Mouse (Mus musculus) CH12F3 (cell line): ENCODE data around the gene Fuca1.
"Not testable (repeated sequence)": the region's sequence is repeated elsewhere in the genome, so short reads cannot be mapped to it uniquely, and the experiment has no call there.

ENCODE experiments used
- in situ Hi-C: fragments of 300-500 bp; cut with MboI; formaldehyde crosslinking; loops from 2 replicates; pipeline ENCODE4 v1.14.3; 2020; ENCODE audit warnings: low sequenced_read_pairs

The Fuca1 gene

GRCm38 (mm10) chr4:135921257-135922120 is 954 bp downstream of the Fuca1 start:
- in situ Hi-C loops: no loop called here

DNA sequence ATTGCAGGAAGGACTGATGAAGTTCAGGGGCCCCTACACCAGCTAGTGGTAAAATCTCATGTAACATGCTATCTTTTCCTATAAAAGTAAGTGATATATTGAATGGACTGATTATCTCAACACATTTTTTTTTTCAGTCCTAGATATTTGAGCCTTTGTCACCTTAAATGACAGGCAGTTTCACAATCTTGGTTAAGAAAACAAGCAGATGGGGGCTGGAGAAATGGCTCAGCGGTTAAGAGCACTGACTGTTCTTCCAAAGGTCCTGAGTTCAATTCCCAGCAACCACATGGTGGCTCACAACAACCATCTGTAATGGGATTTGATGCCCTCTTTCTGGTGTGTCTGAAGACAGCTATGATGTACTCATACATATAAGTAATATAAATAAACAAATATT is 1.7 kb downstream of the Fuca1 start:
- in situ Hi-C loops: no loop called here

DNA sequence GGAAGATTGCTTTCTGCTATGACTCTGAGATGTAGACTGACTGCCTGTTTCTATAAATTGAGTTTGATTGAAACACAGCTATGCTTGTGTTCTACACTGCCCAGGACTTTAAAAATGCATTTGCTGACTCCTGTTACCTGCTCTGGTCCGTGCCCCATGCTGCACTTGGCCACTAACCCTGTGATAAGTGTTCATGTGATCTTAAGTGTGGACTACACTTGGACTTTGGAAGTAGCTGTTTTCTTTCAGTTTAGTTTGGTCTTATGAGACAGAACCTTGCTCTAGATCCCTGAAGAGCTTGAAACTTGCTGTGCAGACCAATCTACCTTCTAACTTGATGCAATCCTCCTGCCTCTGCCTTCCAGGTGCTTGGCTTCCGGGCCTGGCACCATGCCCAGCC is 3.9 kb downstream of the Fuca1 start:
- in situ Hi-C loops: no loop called here

- in situ Hi-C loops: no loop called here
Observed at GRCm38 (mm10) chr4:135925341-135925740, 4.8 kb downstream of the Fuca1 start.

- in situ Hi-C loops: no loop called here
Observed at GRCm38 (mm10) chr4:135926195-135926808, 5.8 kb downstream of the Fuca1 start.

GRCm38 (mm10) chr4:135926861-135927260 is 6.3 kb downstream of the Fuca1 start:
- in situ Hi-C loops: no loop called here

- in situ Hi-C loops: no loop called here
Observed at GRCm38 (mm10) chr4:135928376-135928775, 7.8 kb downstream of the Fuca1 start.

GRCm38 (mm10) chr4:135929405-135929804 is 8.9 kb downstream of the Fuca1 start:
- in situ Hi-C loops: no loop called here

GRCm38 (mm10) chr4:135929828-135930227 is 9.3 kb downstream of the Fuca1 start:
- in situ Hi-C loops: loop anchor here (10.0 kb wide), 1 partner anchor 125 kb away; no protein-coding TSS in a partner anchor

DNA sequence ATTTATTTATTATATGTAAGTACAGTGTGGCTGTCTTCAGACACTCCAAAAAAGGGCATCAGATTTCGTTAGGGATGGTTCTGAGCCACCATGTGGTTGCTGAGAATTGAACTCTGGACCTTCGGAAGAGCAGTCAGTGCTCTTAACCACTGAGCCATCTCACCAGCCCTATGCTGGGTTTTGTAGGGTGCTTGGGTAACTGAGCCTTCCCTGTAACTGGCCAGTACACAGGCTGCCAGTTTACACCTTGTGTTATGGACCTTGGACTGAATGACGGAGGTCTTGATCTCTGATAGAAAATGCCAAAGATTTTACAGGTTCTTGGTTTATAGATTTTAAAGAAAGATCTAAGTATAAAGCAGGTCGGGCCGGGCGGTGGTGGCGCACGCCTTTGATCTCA is 9.7 kb downstream of the Fuca1 start:
- in situ Hi-C loops: loop anchor here (10.0 kb wide), 1 partner anchor 125 kb away; no protein-coding TSS in a partner anchor

- in situ Hi-C loops: loop anchor here (10.0 kb wide), 1 partner anchor 127 kb away; no protein-coding TSS in a partner anchor
Observed at GRCm38 (mm10) chr4:135931832-135932231, 11.3 kb downstream of the Fuca1 start.

- in situ Hi-C loops: loop anchor here (10.0 kb wide), 1 partner anchor 130 kb away; no protein-coding TSS in a partner anchor
Observed at GRCm38 (mm10) chr4:135934708-135935500, 14.4 kb downstream of the Fuca1 start.

- in situ Hi-C loops: loop anchor here (10.0 kb wide), 1 partner anchor 131 kb away; no protein-coding TSS in a partner anchor
Observed at GRCm38 (mm10) chr4:135935502-135935901, 15.0 kb downstream of the Fuca1 start.

DNA sequence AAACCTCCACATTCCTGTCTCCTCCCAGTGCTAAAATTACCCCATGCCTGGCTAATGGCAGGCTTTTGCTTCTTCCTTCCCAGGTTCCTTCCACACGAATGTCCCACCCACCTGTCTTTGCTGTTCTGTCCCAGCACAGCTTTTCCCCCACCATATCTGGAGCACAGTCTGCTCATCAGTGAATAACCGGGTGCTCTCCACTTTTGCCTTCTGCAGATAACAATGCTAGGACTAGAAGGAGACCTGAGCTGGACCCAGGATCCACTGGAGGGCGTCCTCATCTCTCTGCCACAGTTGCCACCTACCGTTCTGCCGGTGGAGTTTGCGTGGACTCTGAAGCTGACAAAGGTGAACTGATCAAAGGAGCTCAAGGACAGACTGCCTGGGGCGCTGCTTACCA is 18.3 kb downstream of the Fuca1 start:
- in situ Hi-C loops: loop anchor here (10.0 kb wide), 1 partner anchor 134 kb away; no protein-coding TSS in a partner anchor

DNA sequence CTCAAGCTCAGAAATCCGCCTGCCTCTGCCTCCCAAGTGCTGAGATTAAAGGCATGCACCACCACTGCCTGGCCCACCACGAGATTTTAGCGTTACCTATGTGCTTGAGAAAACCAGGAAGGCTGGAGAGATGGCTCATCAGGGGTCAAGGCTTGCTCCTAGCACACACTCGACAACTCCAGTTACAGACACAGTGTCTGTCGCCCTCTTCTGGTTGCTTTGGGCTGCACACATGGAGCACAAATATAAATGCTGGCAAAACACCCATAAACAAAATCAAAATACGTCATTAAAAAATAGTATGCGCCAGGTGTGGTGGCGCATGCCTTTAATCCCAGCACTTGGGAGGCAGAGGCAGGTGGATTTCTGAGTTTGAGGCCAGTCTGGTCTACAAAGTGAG is 20.5 kb downstream of the Fuca1 start:
- in situ Hi-C loops: not testable (repeated sequence)

DNA sequence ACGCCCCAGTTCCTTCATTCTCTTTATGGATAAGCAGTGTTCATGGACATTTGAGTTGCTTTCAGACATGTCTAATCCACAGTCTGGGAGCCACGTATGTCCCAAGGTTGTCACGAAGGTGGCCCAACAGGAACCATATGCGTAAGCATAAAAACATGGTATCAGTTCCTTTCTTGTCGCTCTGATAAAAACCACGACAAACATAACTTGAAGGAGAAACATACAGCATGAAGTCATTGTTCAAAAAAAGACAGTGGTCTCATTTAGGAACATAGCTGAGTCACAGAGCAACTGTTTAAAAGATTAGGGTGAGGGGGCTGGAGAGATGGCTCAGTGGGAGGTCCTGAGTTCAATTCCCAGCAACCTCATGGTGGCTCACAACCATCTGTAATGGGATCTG is 21.7 kb downstream of the Fuca1 start:
- in situ Hi-C loops: no loop called here

- in situ Hi-C loops: no loop called here
Observed at GRCm38 (mm10) chr4:135943389-135943788, 22.9 kb downstream of the Fuca1 start.

DNA sequence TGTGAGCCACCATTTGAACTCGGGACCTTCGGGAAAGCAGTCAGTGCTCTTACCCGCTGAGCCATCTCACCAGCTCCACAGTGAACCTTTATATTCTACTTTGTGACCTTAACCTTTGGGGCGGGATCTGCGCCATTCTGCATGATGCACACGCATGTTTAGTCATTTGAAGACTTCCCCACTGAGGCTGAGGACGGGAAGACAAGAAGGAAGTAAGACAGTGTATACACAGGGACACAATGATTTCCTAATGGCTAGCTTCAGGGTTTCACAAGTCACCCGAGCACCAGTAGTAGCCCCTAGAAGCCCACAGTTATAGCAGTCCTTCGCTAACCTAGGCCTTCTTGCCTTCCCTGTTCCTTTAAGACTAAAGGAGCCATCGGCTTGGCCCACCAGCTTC is 25.2 kb downstream of the Fuca1 start:
- in situ Hi-C loops: no loop called here

- in situ Hi-C loops: no loop called here
Observed at GRCm38 (mm10) chr4:135946278-135946658, 25.7 kb downstream of the Fuca1 start, which contains the start of gene Hmgcl. Gene Hmgcl (plus strand): TSS chr4:135946448.

DNA sequence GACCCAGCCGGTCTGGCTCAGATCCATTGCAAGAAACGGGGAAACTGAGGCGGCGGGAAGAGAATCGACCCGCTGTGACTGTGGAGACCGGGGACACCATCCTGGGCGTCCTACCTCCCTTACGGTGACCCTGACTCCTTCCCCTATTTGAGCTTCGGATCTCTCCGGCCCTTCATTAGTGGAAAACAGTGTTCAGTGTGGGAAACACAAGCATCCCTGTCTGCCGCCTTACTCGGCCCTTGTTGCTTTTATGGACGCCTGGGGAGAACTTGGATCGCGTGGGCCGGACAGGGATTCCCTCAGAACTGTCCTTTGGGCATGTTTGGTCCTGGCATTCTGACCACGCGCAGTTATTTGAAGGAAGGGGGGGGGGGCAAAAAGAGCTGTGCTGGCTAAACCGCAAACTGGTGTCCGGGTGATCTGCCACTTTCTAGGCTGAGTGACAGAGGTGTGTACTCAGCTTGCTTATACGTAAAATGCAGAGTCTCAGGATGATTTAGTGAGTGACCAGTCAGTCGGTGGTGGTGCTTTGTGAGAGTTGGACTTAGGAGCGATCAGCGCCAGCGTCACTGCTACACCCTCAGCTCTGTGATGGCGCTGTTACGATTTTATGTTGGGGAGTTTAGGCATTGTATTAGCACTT is 26.2 kb downstream of the Fuca1 start:
- in situ Hi-C loops: no loop called here

- in situ Hi-C loops: no loop called here
Observed at GRCm38 (mm10) chr4:135948142-135948541, 27.6 kb downstream of the Fuca1 start.
